Mouse (Mus musculus) cerebellum, adult 2 months (tissue): ENCODE results near the gene Arhgap45.

Experiments
- CTCF ChIP-seq: fragments of 200-500 bp; IDR thresholded peaks from 2 replicates; pipeline ENCODE4 v1.5.1; 2011; ENCODE audit warnings: low read depth, mild to moderate bottlenecking, control low read depth, low read length, moderate library complexity, borderline replicate concordance; ENCODE audit not compliant: insufficient read depth
- POLR2A ChIP-seq: fragments of 200-500 bp; IDR thresholded peaks from 2 replicates; pipeline ENCODE4 v1.6.1; 2011; ENCODE audit warnings: low read length, control low read depth, borderline replicate concordance; ENCODE audit not compliant: insufficient read depth

DNA sequence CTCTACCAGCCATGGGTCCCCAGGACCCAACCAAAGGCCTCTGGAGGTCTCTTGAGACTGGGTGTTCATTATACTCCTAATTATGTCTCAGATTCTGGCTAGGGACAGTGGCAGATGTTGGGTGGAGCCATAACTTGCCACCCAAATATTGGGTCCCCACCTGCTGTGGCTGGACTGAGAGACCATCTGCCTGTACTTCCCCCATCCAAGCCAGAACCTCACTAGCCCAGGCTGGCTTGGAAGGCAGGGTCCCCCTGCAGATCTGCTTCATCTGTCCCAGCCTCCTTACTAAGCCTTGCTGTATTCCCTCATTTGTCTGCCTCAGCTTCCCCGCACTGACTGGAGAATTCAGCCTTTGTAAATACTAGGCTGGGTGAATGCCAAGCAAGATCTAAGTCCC lies 48.3 kb upstream of the Arhgap45 start:
- no peak for TF ChIP-seq CTCF
- no peak for TF ChIP-seq POLR2A
